Mouse (Mus musculus) midbrain, embryonic 16.5 days (tissue): ENCODE data around the gene Nhlh2. TPM values are rescaled to one million over a fixed set of nuclear protein-coding genes. Genes with fewer than 3 reads are reported as not detected.

Source experiments
- ATAC-seq: fragments of 200-750 bp; cut with Nextera tagmentation; 2 replicates; pipeline ENCODE4 v1.8.0; 2017; ENCODE audit warnings: moderate TSS enrichment
- H3K27ac ChIP-seq: fragments of 300-500 bp; sonication (generic); 2 replicates; pipeline ENCODE4 v1.5.1; 2014; ENCODE audit warnings: mild to moderate bottlenecking, low read length, mixed read lengths
- H3K27me3 ChIP-seq: fragments of 300-500 bp; sonication (generic); 2 replicates; pipeline ENCODE4 v1.6.1; 2014; ENCODE audit warnings: low read depth, low read length, mixed read lengths; ENCODE audit not compliant: control insufficient read depth, insufficient read depth
- H3K36me3 ChIP-seq: fragments of 300-500 bp; sonication (generic); 2 replicates; pipeline ENCODE4 v1.6.1; 2014; ENCODE audit warnings: mild to moderate bottlenecking, low read length, moderate library complexity, mixed read lengths; ENCODE audit not compliant: control insufficient read depth, insufficient read depth
- H3K4me1 ChIP-seq: fragments of 300-500 bp; sonication (generic); 2 replicates; pipeline ENCODE4 v1.6.1; 2014; ENCODE audit warnings: mild to moderate bottlenecking, low read length, mixed read lengths; ENCODE audit not compliant: control insufficient read depth, insufficient read depth
- H3K4me2 ChIP-seq: fragments of 300-500 bp; sonication (generic); 2 replicates; pipeline ENCODE4 v1.6.1; 2014; ENCODE audit warnings: mild to moderate bottlenecking, low read length, mixed read lengths
- H3K4me3 ChIP-seq: fragments of 300-500 bp; sonication (generic); 2 replicates; pipeline ENCODE4 v1.5.1; 2014; ENCODE audit warnings: low read depth, mild to moderate bottlenecking, low read length, moderate library complexity, mixed read lengths
- H3K9ac ChIP-seq: fragments of 300-500 bp; sonication (generic); 2 replicates; pipeline ENCODE4 v1.6.1; 2014; ENCODE audit warnings: low read depth, low read length, mixed read lengths
- H3K9me3 ChIP-seq: fragments of 300-500 bp; sonication (generic); replicated peaks from 2 replicates; pipeline ENCODE4 v1.6.1; 2014; ENCODE audit warnings: mild to moderate bottlenecking, low read length, mixed read lengths; ENCODE audit not compliant: control insufficient read depth, poor library complexity, severe bottlenecking
- WGBS: fragments of 180-500 bp; shearing (Covaris S2); extraction: QIAGEN DNeasy Blood & Tissue Kit; methylation state at CpG from one replicate; pipeline ENCODE4 v1.1.7; 2014; 5-methylcytosine and 5-hydroxymethylcytosine counted together
- polyA plus RNA-seq: library from polyadenylated mRNA; unstranded; fragments of >200 nt; fragmentation: Nextera tagmentation; extraction: Ambion mirVana; gene quantifications from 2 replicates; pipeline ENCODE4 v1.2.1, GENCODE M21; 2015

Nhlh2 gene
- polyA plus RNA-seq: 27.2 and 49.6 TPM in 2 replicates

GRCm38 (mm10) chr3:102009926-102010381 is at the start of gene Nhlh2:
Nhlh2 (plus strand) TSS chr3:102010076.
- peak within 1 kb of the TSS; percentile 93 for H3K27ac ChIP-seq
- H3K9me3 ChIP-seq: no peaks in the 10 kb centered on the region
- no peaks in the 10 kb centered on the region for H3K36me3 ChIP-seq
- peak within 1 kb of the TSS; percentile 48 for H3K4me3 ChIP-seq
- H3K9ac ChIP-seq: peak within 1 kb of the TSS; percentile 62
- peaks cover 4% of the 10 kb centered on the region for H3K27me3 ChIP-seq
- peak; percentile 39; the same call in 1 of the 2 replicates for ATAC-seq
- H3K4me2 ChIP-seq: peak within 1 kb of the TSS; percentile 78
- peaks cover 4% of the 10 kb centered on the region; the same call in 1 of the 2 replicates for H3K4me1 ChIP-seq
- 10% methylated on average over 2 of the region's 2 CpGs for WGBS

GRCm38 (mm10) chr3:101961146-101961835 is 48.6 kb upstream of the Nhlh2 start:
- 82% methylated on average over 15 of the region's 15 CpGs for WGBS
- Histone ChIP-seq H3K27me3 (no peaks in the 10 kb centered on the region), H3K9me3 (no peaks in the 10 kb centered on the region), H3K4me1 (no peaks in the 10 kb centered on the region), H3K9ac (no peak overlapping the region), H3K27ac (no peak overlapping the region), H3K36me3 (no peaks in the 10 kb centered on the region), H3K4me3 (no peak overlapping the region), H3K4me2 (no peak overlapping the region)
- ATAC-seq: no peak

GRCm38 (mm10) chr3:101963501-101963900 is 46.4 kb upstream of the Nhlh2 start:
- WGBS: 14% methylated on average over 9 of the region's 9 CpGs
- Histone ChIP-seq H3K9ac (no peak overlapping the region), H3K4me3 (no peak overlapping the region), H3K4me1 (peaks cover 10% of the 10 kb centered on the region), H3K27ac (no peak overlapping the region), H3K36me3 (no peaks in the 10 kb centered on the region), H3K27me3 (no peaks in the 10 kb centered on the region), H3K9me3 (no peaks in the 10 kb centered on the region), H3K4me2 (no peak overlapping the region)
- ATAC-seq: no peak

- no peaks in the 10 kb centered on the region for H3K27me3 ChIP-seq
- WGBS: 33% methylated on average over 7 of the region's 7 CpGs
These were observed 45.5 kb upstream of the Nhlh2 start for GRCm38 (mm10) chr3:101964352-101964751.

GRCm38 (mm10) chr3:101966825-101967558 is 42.9 kb upstream of the Nhlh2 start:
- peak; percentile 81 for ATAC-seq
- H3K27ac ChIP-seq: peak overlapping the region; percentile 63
- H3K4me2 ChIP-seq: no peak overlapping the region
- no peaks in the 10 kb centered on the region for H3K27me3 ChIP-seq
- no peaks in the 10 kb centered on the region for H3K9me3 ChIP-seq
- no peaks in the 10 kb centered on the region for H3K36me3 ChIP-seq
- 4% methylated on average over 3 of the region's 3 CpGs for WGBS
- no peak overlapping the region for H3K9ac ChIP-seq
- peaks cover 10% of the 10 kb centered on the region for H3K4me1 ChIP-seq
- H3K4me3 ChIP-seq: no peak overlapping the region

More at GRCm38 (mm10) chr3:101964352-101964751, 45.5 kb upstream of the Nhlh2 start:
- Histone ChIP-seq H3K9ac (no peak overlapping the region), H3K27ac (no peak overlapping the region), H3K4me2 (no peak overlapping the region), H3K4me3 (no peak overlapping the region), H3K9me3 (no peaks in the 10 kb centered on the region), H3K4me1 (peaks cover 10% of the 10 kb centered on the region), H3K36me3 (no peaks in the 10 kb centered on the region)
- ATAC-seq: no peak

- Histone ChIP-seq H3K9ac (no peak overlapping the region), H3K4me2 (no peak overlapping the region), H3K9me3 (no peaks in the 10 kb centered on the region), H3K4me3 (no peak overlapping the region), H3K36me3 (no peaks in the 10 kb centered on the region), H3K27me3 (no peaks in the 10 kb centered on the region), H3K27ac (no peak overlapping the region), H3K4me1 (no peaks in the 10 kb centered on the region)
- 92% methylated on average over 10 of the region's 10 CpGs for WGBS
- no peak for ATAC-seq
These were observed 34.5 kb upstream of the Nhlh2 start for GRCm38 (mm10) chr3:101975337-101975736.

GRCm38 (mm10) chr3:101978299-101978994 is 31.4 kb upstream of the Nhlh2 start:
- Histone ChIP-seq H3K4me1 (no peaks in the 10 kb centered on the region), H3K9ac (no peak overlapping the region), H3K4me3 (no peak overlapping the region), H3K27me3 (no peaks in the 10 kb centered on the region), H3K27ac (no peak overlapping the region; the same call in 1 of the 2 replicates), H3K36me3 (no peaks in the 10 kb centered on the region), H3K4me2 (no peak overlapping the region), H3K9me3 (no peaks in the 10 kb centered on the region)
- ATAC-seq: no peak
- 58% methylated on average over 10 of the region's 10 CpGs for WGBS

GRCm38 (mm10) chr3:101983917-101984316 is 26.0 kb upstream of the Nhlh2 start:
- no peak overlapping the region for H3K4me2 ChIP-seq
- H3K9me3 ChIP-seq: no peaks in the 10 kb centered on the region
- no peaks in the 10 kb centered on the region for H3K27me3 ChIP-seq
- H3K9ac ChIP-seq: no peak overlapping the region
- no peak for ATAC-seq
- H3K27ac ChIP-seq: no peak overlapping the region
- H3K36me3 ChIP-seq: no peaks in the 10 kb centered on the region
- H3K4me3 ChIP-seq: no peak overlapping the region
- no peaks in the 10 kb centered on the region for H3K4me1 ChIP-seq
- 77% methylated on average over 4 of the region's 4 CpGs for WGBS
